Mouse (Mus musculus) liver, embryonic 14.5 days (tissue): ENCODE data around the gene Fxr2. TPM values are rescaled to one million over a fixed set of nuclear protein-coding genes. Genes with fewer than 3 reads are reported as not detected.
A peak's percentile ranks its signal among the peaks of the same experiment; 100 is the strongest.

Source experiments
- ATAC-seq: fragments of 200-750 bp; cut with Nextera tagmentation; 2 replicates; pipeline ENCODE4 v1.8.0; 2017; ENCODE audit warnings: moderate number of reproducible peaks, mild to moderate bottlenecking, moderate library complexity; ENCODE audit not compliant: insufficient read depth
- DNase-seq, 3 experiments: peaks; one replicate each; pipeline ENCODE4 v3.0.0-alpha.2; 2012 to 2013; ENCODE audit warnings: low read depth in 3 of 3, low spot score in 3 of 3
- H3K27ac ChIP-seq: fragments of 300-500 bp; sonication (generic); 2 replicates; pipeline ENCODE4 v1.5.1; 2014; ENCODE audit warnings: moderate library complexity, mild to moderate bottlenecking, control low read depth, inconsistent platforms
- H3K27me3 ChIP-seq: fragments of 300-500 bp; sonication (generic); 2 replicates; pipeline ENCODE4 v1.6.1; 2014; ENCODE audit warnings: mild to moderate bottlenecking, low read length, moderate library complexity; ENCODE audit not compliant: control insufficient read depth, insufficient read depth
- H3K36me3 ChIP-seq: fragments of 300-500 bp; sonication (generic); replicated peaks from 2 replicates; pipeline ENCODE4 v1.6.1; 2014; ENCODE audit warnings: low read depth; ENCODE audit not compliant: control insufficient read depth, insufficient read depth
- H3K4me1 ChIP-seq, 2 experiments: fragments of 200-500 bp in 1 of 2; fragments of 300-500 bp in 1 of 2; sonication (generic) in 1 of 2; replicated peaks; 2 replicates each; pipeline ENCODE4 v1.6.1; 2012 to 2014; ENCODE audit warnings: antibody characterized with exemption in 1 of 2, inconsistent platforms in 1 of 2, low read length in 1 of 2; ENCODE audit not compliant: control insufficient read depth in 2 of 2, insufficient read depth in 2 of 2
- H3K4me2 ChIP-seq: fragments of 300-500 bp; sonication (generic); 2 replicates; pipeline ENCODE4 v1.6.1; 2014; ENCODE audit warnings: low read depth, mild to moderate bottlenecking, control low read depth, moderate library complexity
- H3K4me3 ChIP-seq, 2 experiments: fragments of 200-500 bp in 1 of 2; fragments of 300-500 bp in 1 of 2; sonication (generic) in 1 of 2; 2 replicates each; pipeline ENCODE4 v1.5.1; 2012 to 2014; ENCODE audit warnings: low read depth in 2 of 2, low read length in 2 of 2, mild to moderate bottlenecking in 2 of 2, control low read depth in 1 of 2, inconsistent platforms in 1 of 2, moderate library complexity in 1 of 2; ENCODE audit not compliant: insufficient read depth in 1 of 2
- H3K9ac ChIP-seq: fragments of 300-500 bp; sonication (generic); replicated peaks from 2 replicates; pipeline ENCODE4 v1.6.1; 2014; ENCODE audit warnings: mild to moderate bottlenecking, control low read depth, moderate library complexity
- H3K9me3 ChIP-seq: fragments of 300-500 bp; sonication (generic); 2 replicates; pipeline ENCODE4 v1.6.1; 2016; ENCODE audit warnings: low read length, mixed read lengths; ENCODE audit not compliant: control insufficient read depth
- CTCF ChIP-seq: IDR thresholded peaks from 2 replicates; pipeline ENCODE4 v1.5.1; 2016; ENCODE audit warnings: antibody characterized with exemption, low read depth, control low read depth
- EP300 ChIP-seq: IDR thresholded peaks from 2 replicates; pipeline ENCODE4 v1.6.1; 2016; ENCODE audit warnings: antibody characterized with exemption, low read depth
- WGBS: fragments of 180-500 bp; shearing (Covaris S2); extraction: QIAGEN DNeasy Blood & Tissue Kit; methylation state at CpG from one replicate; pipeline ENCODE4 v1.1.7; 2014; ENCODE audit not compliant: insufficient replicate concordance; 5-methylcytosine and 5-hydroxymethylcytosine counted together
- polyA plus RNA-seq, 2 experiments: library from polyadenylated mRNA; depleted of rRNA in 1 of 2; stranded (reverse) in 1 of 2; unstranded in 1 of 2; fragments of >200 nt; fragmentation: Nextera tagmentation in 1 of 2; extraction: Ambion mirVana in 1 of 2; gene quantifications; 2 replicates each; pipeline versions ENCODE4 v1.2.1 to v1.2.3; 2012 to 2014

Fxr2 gene
- polyA plus RNA-seq, 2 experiments, result 5.4 to 21.7 TPM

GRCm38 (mm10) chr11:69665961-69666664, 33.3 kb downstream of the Fxr2 start, which contains the start of gene Cd68:
Gene Cd68 (minus strand): TSS chr11:69666153.
- no peak within 1 kb of the TSS; the same call in 1 of the 2 replicates for H3K9ac ChIP-seq
- H3K27ac ChIP-seq, result peak within 1 kb of the TSS; percentile 2
- no peak within 1 kb of the TSS for H3K4me2 ChIP-seq
- WGBS, result 25% methylated on average over 7 of the region's 7 CpGs
- peaks cover 65% of the 10 kb centered on the region for H3K36me3 ChIP-seq
- no peak within 1 kb of the TSS for H3K4me3 ChIP-seq
- DNase-seq, result peak; percentile 49 to 73 (median 60)
- H3K4me1 ChIP-seq, result peaks cover 21 to 29% of the 10 kb centered on the region in 2 experiments
- TF ChIP-seq CTCF (no peak), EP300 (no peak)
- no peaks in the 10 kb centered on the region for H3K27me3 ChIP-seq
- ATAC-seq, result no peak
- no peaks in the 10 kb centered on the region for H3K9me3 ChIP-seq

GRCm38 (mm10) chr11:69666665-69667005, 33.8 kb downstream of the Fxr2 start:
- no peak for DNase-seq
- Histone ChIP-seq H3K4me1 (peaks cover 16 to 24% of the 10 kb centered on the region in 2 experiments), H3K27ac (peak overlapping the region; percentile 2)

GRCm38 (mm10) chr11:69670786-69671725, 38.3 kb downstream of the Fxr2 start:
- Histone ChIP-seq H3K27me3 (no peaks in the 10 kb centered on the region), H3K4me3 (peak overlapping the region; percentile 77 to 94), H3K27ac (peak overlapping the region; percentile 97), H3K4me1 (peaks cover 13 to 17% of the 10 kb centered on the region in 2 experiments), H3K9ac (peak overlapping the region; percentile 99), H3K9me3 (no peaks in the 10 kb centered on the region), H3K4me2 (peak overlapping the region; percentile 97), H3K36me3 (peaks cover 66% of the 10 kb centered on the region)
- ATAC-seq (peak; percentile 63), DNase-seq (peak; percentile 85 to 88 (median 87))
- no peak for TF ChIP-seq CTCF
- TF ChIP-seq EP300, result 0 out of 2 replicates have a peak, but pooled peaks have one; percentile 13
- under 1% methylated on average over 58 of the region's 61 CpGs for WGBS

More at GRCm38 (mm10) chr11:69666665-69667005, 33.8 kb downstream of the Fxr2 start:
- no peak overlapping the region for H3K4me2 ChIP-seq
- 78% methylated on average over 3 of the region's 3 CpGs for WGBS
- H3K27me3 ChIP-seq, result no peaks in the 10 kb centered on the region
- no peak overlapping the region for H3K4me3 ChIP-seq
- H3K36me3 ChIP-seq, result peaks cover 65% of the 10 kb centered on the region
- no peaks in the 10 kb centered on the region for H3K9me3 ChIP-seq
- ATAC-seq, result no peak
- H3K9ac ChIP-seq, result no peak overlapping the region
- TF ChIP-seq EP300 (no peak), CTCF (no peak)

- Histone ChIP-seq H3K9ac (peak overlapping the region; percentile 99), H3K9me3 (no peaks in the 10 kb centered on the region), H3K4me1 (peaks cover 13 to 17% of the 10 kb centered on the region in 2 experiments), H3K4me3 (peak overlapping the region; percentile 77 to 94), H3K27ac (peak overlapping the region; percentile 97), H3K36me3 (peaks cover 65% of the 10 kb centered on the region), H3K4me2 (peak overlapping the region; percentile 97), H3K27me3 (no peaks in the 10 kb centered on the region)
- no peak for TF ChIP-seq EP300
- no peak; the same call in 1 of the 2 replicates for TF ChIP-seq CTCF
- DNase-seq (no peak), ATAC-seq (peak; percentile 3; the same call in 1 of the 2 replicates)
- WGBS, result 1% methylated on average over 43 of the region's 43 CpGs
Observed at GRCm38 (mm10) chr11:69671726-69672124, 38.9 kb downstream of the Fxr2 start.
